Mouse (Mus musculus) lung, postnatal 0 days (tissue): ENCODE measurements at regions not wholly inside any gene's neighbourhood (a gene's known extent, or its start where the extent isn't known, plus 50 kb on each side); places are given as distances from the start of the nearest gene placed in this dataset.

Source experiments
- ATAC-seq: fragments of 200-750 bp; cut with Nextera tagmentation; 2 replicates; pipeline ENCODE4 v1.8.0; 2017; ENCODE audit warnings: moderate library complexity
- DNase-seq: peaks from one replicate; pipeline ENCODE4 v3.0.0-alpha.2; 2016; ENCODE audit warnings: low spot score
- H3K27ac ChIP-seq: fragments of 300-500 bp; sonication (generic); 2 replicates; pipeline ENCODE4 v1.5.1; 2014; ENCODE audit warnings: antibody characterized with exemption, mild to moderate bottlenecking, low read length, mixed read lengths
- H3K27me3 ChIP-seq: fragments of 300-500 bp; sonication (generic); replicated peaks from 2 replicates; pipeline ENCODE4 v1.6.1; 2014; ENCODE audit warnings: low read length, mixed read lengths; ENCODE audit not compliant: insufficient read depth
- H3K36me3 ChIP-seq: fragments of 300-500 bp; sonication (generic); 2 replicates; pipeline ENCODE4 v1.6.1; 2014; ENCODE audit warnings: low read length, mixed read lengths; ENCODE audit not compliant: insufficient read depth
- H3K4me1 ChIP-seq: fragments of 300-500 bp; sonication (generic); 2 replicates; pipeline ENCODE4 v1.6.1; 2014; ENCODE audit warnings: antibody characterized with exemption, low read depth, low read length, mixed read lengths; ENCODE audit not compliant: insufficient read depth
- H3K4me2 ChIP-seq: fragments of 300-500 bp; sonication (generic); replicated peaks from 2 replicates; pipeline ENCODE4 v1.6.1; 2014; ENCODE audit warnings: low read depth, mild to moderate bottlenecking, low read length, moderate library complexity, mixed read lengths
- H3K4me3 ChIP-seq: fragments of 300-500 bp; sonication (generic); 2 replicates; pipeline ENCODE4 v1.5.1; 2014; ENCODE audit warnings: low read depth, low read length
- H3K9ac ChIP-seq: fragments of 300-500 bp; sonication (generic); replicated peaks from 2 replicates; pipeline ENCODE4 v1.6.1; 2014; ENCODE audit warnings: low read depth, mild to moderate bottlenecking
- H3K9me3 ChIP-seq: fragments of 300-500 bp; sonication (generic); 2 replicates; pipeline ENCODE4 v1.6.1; 2016; ENCODE audit warnings: low read length, mixed read lengths
- CTCF ChIP-seq: IDR thresholded peaks from 2 replicates; pipeline ENCODE4 v1.5.1; 2016; ENCODE audit warnings: antibody characterized with exemption, mild to moderate bottlenecking
- EP300 ChIP-seq: IDR thresholded peaks from 2 replicates; pipeline ENCODE4 v1.6.1; 2016; ENCODE audit warnings: antibody characterized with exemption, mild to moderate bottlenecking, control low read depth
- WGBS: fragments of 180-500 bp; shearing (Covaris S2); extraction: QIAGEN DNeasy Blood & Tissue Kit; methylation state at CpG from one replicate; pipeline ENCODE4 v1.1.7; 2014; 5-methylcytosine and 5-hydroxymethylcytosine counted together

- no peaks in the 10 kb centered on the region for H3K27me3 ChIP-seq
- H3K9ac ChIP-seq, result no peak overlapping the region
- H3K27ac ChIP-seq, result no peak overlapping the region
- H3K4me1 ChIP-seq, result no peaks in the 10 kb centered on the region
- no peak overlapping the region for H3K4me3 ChIP-seq
- DNase-seq (no peak), ATAC-seq (no peak)
- no peaks in the 10 kb centered on the region for H3K9me3 ChIP-seq
- H3K36me3 ChIP-seq, result no peaks in the 10 kb centered on the region
- WGBS, result 90% methylated on average over 2 of the region's 2 CpGs
- TF ChIP-seq CTCF (no peak), EP300 (no peak)
- no peak overlapping the region for H3K4me2 ChIP-seq
Observed at GRCm38 (mm10) chr2:124770028-124770427, 297.9 kb upstream of the Slc24a5 start.

DNA sequence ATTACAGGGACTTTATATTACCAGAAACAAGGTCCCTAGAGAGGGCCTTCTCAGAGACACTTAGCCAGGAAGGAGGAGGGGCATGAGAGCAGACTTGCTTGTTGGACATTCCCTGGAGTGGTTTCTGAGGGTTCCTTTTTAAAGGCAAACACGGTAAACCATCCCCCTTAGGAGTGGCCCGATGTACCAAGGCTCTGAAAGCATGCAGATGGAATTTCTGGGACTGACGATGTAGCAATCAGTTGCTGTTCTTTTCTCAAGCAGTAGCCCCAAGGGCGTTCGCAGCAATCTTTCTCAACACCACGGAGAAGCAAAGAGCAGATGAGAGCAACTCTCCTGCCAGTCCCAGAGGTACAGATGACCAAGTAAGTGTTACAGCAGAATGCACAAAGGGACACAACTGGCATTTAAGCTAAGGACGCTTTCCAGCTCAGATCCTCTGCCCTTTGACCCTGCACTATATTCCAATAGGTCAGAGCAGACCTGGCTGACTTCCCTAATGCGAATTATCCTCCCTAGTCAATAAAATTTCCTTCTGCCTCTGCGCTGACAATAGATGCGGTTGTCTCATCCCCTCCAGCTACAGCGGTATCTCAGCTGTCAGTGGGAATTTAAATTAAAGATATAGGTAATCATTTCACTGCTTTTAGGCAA, 295.7 kb upstream of the Slc24a5 start:
- Histone ChIP-seq H3K9me3 (no peaks in the 10 kb centered on the region), H3K27me3 (no peaks in the 10 kb centered on the region), H3K4me3 (no peak overlapping the region), H3K4me2 (no peak overlapping the region), H3K4me1 (no peaks in the 10 kb centered on the region), H3K36me3 (no peaks in the 10 kb centered on the region), H3K27ac (peak overlapping the region; percentile 21; the same call in 1 of the 2 replicates), H3K9ac (no peak overlapping the region)
- ATAC-seq (peak; percentile 93), DNase-seq (peak; percentile 86)
- WGBS, result 46% methylated on average over 11 of the region's 11 CpGs
- TF ChIP-seq EP300, result peak; percentile 93
- TF ChIP-seq CTCF, result no peak

GRCm38 (mm10) chr2:124775737-124776136, 292.2 kb upstream of the Slc24a5 start:
- H3K9me3 ChIP-seq, result no peaks in the 10 kb centered on the region
- 28% methylated on average over 3 of the region's 3 CpGs for WGBS
- TF ChIP-seq CTCF (no peak), EP300 (no peak)

DNA sequence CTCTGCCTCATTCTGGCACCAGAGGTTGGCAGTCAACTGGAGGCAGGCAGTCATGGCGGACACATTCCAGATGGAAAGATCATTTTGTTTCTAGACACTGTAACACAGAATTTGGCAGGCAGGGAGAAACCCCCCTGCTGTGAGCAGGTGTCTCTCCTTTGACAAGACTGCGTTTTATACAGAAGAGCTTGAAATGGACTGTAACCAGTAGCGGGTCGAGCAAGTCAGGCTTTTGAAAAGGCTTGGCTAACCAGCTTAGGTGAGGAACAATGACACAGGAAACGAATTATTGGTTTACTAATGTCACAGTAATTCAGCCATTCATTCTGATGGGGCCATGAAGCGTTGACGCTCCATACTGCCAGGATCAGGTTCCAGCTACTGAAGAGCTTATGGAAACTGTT, 275.3 kb upstream of the Slc24a5 start:
- DNase-seq (no peak), ATAC-seq (no peak)
- no peak overlapping the region for H3K4me3 ChIP-seq
- TF ChIP-seq EP300 (no peak), CTCF (no peak)
- 73% methylated on average over 7 of the region's 7 CpGs for WGBS
- H3K27me3 ChIP-seq, result no peaks in the 10 kb centered on the region
- H3K9ac ChIP-seq, result no peak overlapping the region
- no peak overlapping the region for H3K4me2 ChIP-seq
- H3K4me1 ChIP-seq, result no peaks in the 10 kb centered on the region
- H3K36me3 ChIP-seq, result no peaks in the 10 kb centered on the region
- H3K27ac ChIP-seq, result no peak overlapping the region
- H3K9me3 ChIP-seq, result no peaks in the 10 kb centered on the region

More at GRCm38 (mm10) chr2:124775737-124776136, 292.2 kb upstream of the Slc24a5 start:
- no peak overlapping the region for H3K9ac ChIP-seq
- no peak for ATAC-seq
- no peak overlapping the region for H3K4me2 ChIP-seq
- H3K27me3 ChIP-seq, result no peaks in the 10 kb centered on the region
- H3K4me3 ChIP-seq, result no peak overlapping the region
- H3K27ac ChIP-seq, result no peak overlapping the region
- H3K36me3 ChIP-seq, result no peaks in the 10 kb centered on the region
- DNase-seq, result no peak
- H3K4me1 ChIP-seq, result no peaks in the 10 kb centered on the region

- Histone ChIP-seq H3K4me1 (no peaks in the 10 kb centered on the region), H3K4me2 (no peak overlapping the region), H3K9ac (no peak overlapping the region), H3K27me3 (no peaks in the 10 kb centered on the region), H3K9me3 (no peaks in the 10 kb centered on the region), H3K4me3 (no peak overlapping the region), H3K36me3 (no peaks in the 10 kb centered on the region), H3K27ac (no peak overlapping the region)
- ATAC-seq (no peak), DNase-seq (no peak)
- 72% methylated on average over 8 of the region's 8 CpGs for WGBS
- TF ChIP-seq EP300 (no peak), CTCF (no peak)
Observed at GRCm38 (mm10) chr2:124811709-124812108, 256.2 kb upstream of the Slc24a5 start.

DNA sequence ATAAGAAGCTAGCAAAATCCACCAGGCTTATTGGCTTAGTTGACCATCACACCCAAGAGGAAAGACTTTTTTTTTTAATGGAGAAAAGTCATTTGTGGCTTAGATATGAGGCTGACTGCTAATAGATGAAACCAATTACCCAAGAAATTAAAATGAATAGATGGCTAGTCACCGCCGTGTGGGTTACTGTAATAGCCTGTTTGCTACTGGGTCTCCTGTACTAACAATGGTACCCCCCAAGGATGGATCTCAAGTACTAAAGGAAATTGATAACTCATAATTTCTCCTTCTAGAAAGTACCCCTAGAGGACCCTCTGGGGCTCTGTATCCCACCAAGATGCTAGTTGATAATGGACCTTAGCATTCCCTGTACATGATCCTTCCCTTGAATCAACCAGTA, 251.1 kb upstream of the Slc24a5 start:
- no peak overlapping the region for H3K4me3 ChIP-seq
- H3K4me2 ChIP-seq, result no peak overlapping the region
- no peaks in the 10 kb centered on the region for H3K36me3 ChIP-seq
- H3K9me3 ChIP-seq, result no peaks in the 10 kb centered on the region
- no peak for DNase-seq
- WGBS, result 98% methylated on average over 2 of the region's 2 CpGs
- no peak overlapping the region for H3K9ac ChIP-seq
- no peaks in the 10 kb centered on the region for H3K4me1 ChIP-seq
- H3K27me3 ChIP-seq, result no peaks in the 10 kb centered on the region
- no peak for ATAC-seq
- TF ChIP-seq EP300 (no peak), CTCF (no peak)
- H3K27ac ChIP-seq, result no peak overlapping the region

DNA sequence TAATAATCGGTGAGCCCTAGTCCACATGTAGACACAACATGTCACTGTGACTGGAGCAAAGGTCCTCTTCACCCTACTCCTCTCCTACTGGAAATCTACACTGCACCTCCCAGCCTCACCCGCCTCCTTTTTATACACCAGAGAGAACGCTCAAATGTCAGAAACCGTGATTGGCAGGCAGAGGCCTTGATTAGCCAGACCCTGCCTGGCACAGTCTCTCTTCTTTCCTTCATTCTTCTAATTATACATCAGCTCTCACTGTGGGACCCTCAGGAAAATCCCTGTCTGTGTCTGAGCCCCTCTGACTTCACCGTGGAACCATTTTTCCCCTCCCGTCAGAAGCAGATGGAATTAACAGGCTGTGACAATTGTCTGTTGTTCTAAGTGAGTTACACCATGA, 248.1 kb upstream of the Slc24a5 start:
- H3K9me3 ChIP-seq, result no peaks in the 10 kb centered on the region
- H3K9ac ChIP-seq, result no peak overlapping the region
- H3K4me1 ChIP-seq, result no peaks in the 10 kb centered on the region
- no peak overlapping the region for H3K27ac ChIP-seq
- DNase-seq (no peak), ATAC-seq (no peak)
- H3K4me2 ChIP-seq, result no peak overlapping the region
- H3K36me3 ChIP-seq, result no peaks in the 10 kb centered on the region
- H3K4me3 ChIP-seq, result no peak overlapping the region
- WGBS, result 82% methylated on average over 6 of the region's 6 CpGs
- H3K27me3 ChIP-seq, result no peaks in the 10 kb centered on the region
- TF ChIP-seq EP300 (no peak), CTCF (no peak)
